Mouse (Mus musculus): Measurements from ENCODE around the gene Ms4a14.
"Not testable (repeated sequence)": the region's sequence is repeated elsewhere in the genome, so short reads cannot be mapped to it uniquely, and the experiment has no call there.

- not testable (repeated sequence) for TF ChIP-seq CTCF (IDR thresholded peaks at IDR 0.05; ENCODE audit: borderline replicate concordance, extremely low read depth, insufficient read depth, insufficient read length); POLR2A (IDR thresholded peaks at IDR 0.05; ENCODE audit: borderline replicate concordance, extremely low read depth, insufficient read depth, insufficient read length, poor library complexity, severe bottlenecking)
Observed at GRCm38 (mm10) chr19:11299529-11299928, 14.7 kb downstream of the Ms4a14 start.

Measured in brain, embryonic 14.5 days (tissue).